Mouse (Mus musculus) ES-E14 (cell line): ENCODE data around the gene Fermt2.

Experiments used
- HCFC1 ChIP-seq: IDR thresholded peaks from 2 replicates; pipeline ENCODE4 v1.6.1; 2012; ENCODE audit warnings: low read length, inconsistent platforms, borderline replicate concordance; ENCODE audit not compliant: insufficient read depth
- ZNF384 ChIP-seq: IDR thresholded peaks from 2 replicates; pipeline ENCODE4 v1.6.1; 2012; ENCODE audit warnings: low read depth, low read length, inconsistent platforms

DNA sequence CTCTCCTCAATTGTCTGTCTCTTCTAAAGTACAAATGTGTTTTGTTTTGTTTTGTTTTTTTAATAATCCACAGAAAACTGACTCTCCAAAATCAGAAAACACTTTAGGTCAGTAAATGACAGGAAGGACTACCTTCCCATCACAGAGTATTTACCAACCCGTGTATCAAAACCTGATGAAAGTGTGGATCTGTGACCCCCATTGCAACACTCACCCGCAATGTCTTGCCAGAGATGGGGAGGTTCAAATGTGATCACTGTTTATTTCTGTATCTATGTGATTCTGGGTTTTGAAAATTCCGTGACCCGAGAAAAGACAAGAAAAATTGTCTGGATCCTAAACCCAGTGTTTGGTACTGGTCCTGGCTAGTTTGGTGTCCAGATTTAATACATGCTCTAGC lies 113.7 kb downstream of the Fermt2 start:
- TF ChIP-seq ZNF384 = no peak
- TF ChIP-seq HCFC1 = no peak
